Mouse (Mus musculus) B cell, adult (primary cell): ENCODE results near the gene Zfp974. TPM values are rescaled to one million over a fixed set of nuclear protein-coding genes. Genes with fewer than 3 reads are reported as not detected.

Experiments used
- total RNA-seq: library from RNA; stranded (reverse); gene quantifications from 4 replicates; pipeline ENCODE4 v1.2.4, GENCODE M21; 2023; ENCODE audit not compliant: inconsistent age

Gene Zfp974
- 15.6 to 17.3 TPM (median 16.5 TPM) in 4 replicates for total RNA-seq

DNA sequence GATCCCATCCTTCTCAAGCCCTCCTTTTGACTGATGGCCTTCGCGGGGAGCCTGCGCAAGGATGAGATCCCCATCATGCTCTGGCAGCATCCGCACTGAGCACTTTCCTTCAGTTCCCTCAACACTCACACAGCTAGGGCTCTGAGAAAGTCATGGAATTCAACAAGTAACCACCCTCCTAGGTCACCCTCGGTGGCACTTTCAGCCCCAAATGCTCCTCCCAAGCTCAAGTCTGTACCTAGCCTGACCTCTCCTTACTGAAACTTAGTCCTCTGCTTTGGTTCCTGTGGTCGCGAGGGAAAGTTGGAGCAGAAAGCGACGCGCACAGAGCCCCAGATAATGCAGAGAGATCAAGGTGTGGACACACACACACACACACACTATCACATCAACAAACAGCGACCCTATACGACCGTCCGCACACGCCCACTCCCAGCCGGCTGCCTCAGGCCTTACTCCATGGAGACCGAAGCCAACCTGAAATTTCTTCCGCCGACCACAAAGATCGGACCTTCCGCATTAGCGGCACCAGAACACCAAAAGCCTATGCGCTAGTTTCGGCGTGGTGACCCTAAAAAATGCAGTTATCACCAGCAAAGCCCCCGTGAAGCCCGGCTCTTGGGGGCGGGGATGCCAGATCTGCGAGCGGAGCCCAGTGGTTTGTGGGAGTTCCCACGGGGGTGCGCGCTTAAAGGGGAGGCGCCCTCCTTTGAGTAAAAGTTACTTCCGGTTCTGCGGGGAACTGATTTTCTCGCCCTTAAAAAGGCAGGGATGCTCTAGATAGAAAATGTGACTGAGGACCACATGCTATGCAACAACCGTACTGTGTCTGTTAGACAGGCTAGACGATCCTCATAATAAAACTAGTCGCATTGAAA is at the start of gene Zfp974:
Gene Zfp974 (minus strand): TSS at position 643 of the 878 bp plus-strand sequence.

Other genes starting within 250 kb of the Zfp974 start
- 0.83 to 2.7 TPM (median 1.5 TPM) in 4 replicates for gene Zfp607b, start 240.1 kb downstream of the Zfp974 start, total RNA-seq
- 12.9 to 15.2 TPM (median 14.2 TPM) in 4 replicates for gene Zfp60, start 198.1 kb downstream of the Zfp974 start, total RNA-seq
- 7.8 to 10.6 TPM (median 8.2 TPM) in 4 replicates for gene Zfp626, start 122.3 kb downstream of the Zfp974 start, total RNA-seq
- 4.5 to 6.6 TPM (median 5.2 TPM) in 4 replicates for gene Zfp59, start 90.9 kb downstream of the Zfp974 start, total RNA-seq
- 9.1 to 11.3 TPM (median 10.1 TPM) in 4 replicates for gene Zfp607a, start 71.9 kb downstream of the Zfp974 start, total RNA-seq
- gene Zfp780b, start 49.7 kb upstream of the Zfp974 start, total RNA-seq, result 10.3 to 12.3 TPM (median 11.8 TPM) in 4 replicates
- gene Zfp850, start 84.7 kb upstream of the Zfp974 start, total RNA-seq, result 7.4 to 12.5 TPM (median 9.7 TPM) in 4 replicates
- gene Psmc4, start 120.6 kb upstream of the Zfp974 start, total RNA-seq, result 110 to 133 TPM (median 123 TPM) in 4 replicates
- gene Fcgbp, start 141.8 kb upstream of the Zfp974 start, total RNA-seq, result not detected in 4 replicates
- not detected in 4 replicates for gene 9530053A07Rik, start 200.0 kb upstream of the Zfp974 start, total RNA-seq
- gene Fbl, start 240.2 kb upstream of the Zfp974 start, total RNA-seq, result 234 to 240 TPM (median 237 TPM) in 4 replicates